Mouse (Mus musculus) erythroblast, embryonic 14.5 days (primary cell): ENCODE data around the gene Pex16. TPM values are rescaled to one million over a fixed set of nuclear protein-coding genes. Genes with fewer than 3 reads are reported as not detected.

Source experiments
- H3K27me3 ChIP-seq: 2 replicates; pipeline ENCODE4 v1.6.1; 2012; ENCODE audit warnings: inconsistent platforms; ENCODE audit not compliant: control insufficient read depth
- H3K36me3 ChIP-seq: 2 replicates; pipeline ENCODE4 v1.6.1; 2012; ENCODE audit warnings: mild to moderate bottlenecking, inconsistent platforms; ENCODE audit not compliant: control insufficient read depth
- H3K4me1 ChIP-seq: 2 replicates; pipeline ENCODE4 v1.6.1; 2012; ENCODE audit warnings: inconsistent platforms; ENCODE audit not compliant: control insufficient read depth
- H3K4me3 ChIP-seq: replicated peaks from 2 replicates; pipeline ENCODE3; 2012; ENCODE audit warnings: moderate library complexity, mild to moderate bottlenecking, inconsistent platforms
- H3K9me3 ChIP-seq: 2 replicates; pipeline ENCODE4 v1.6.1; 2012; ENCODE audit warnings: low read length, inconsistent platforms, mixed read lengths; ENCODE audit not compliant: control insufficient read depth
- GATA1 ChIP-seq: IDR thresholded peaks from 2 replicates; pipeline ENCODE4 v1.6.1; 2012; ENCODE audit warnings: low read length, inconsistent platforms, mixed read lengths
- TAL1 ChIP-seq: IDR thresholded peaks from 3 replicates; pipeline ENCODE4 v1.6.1; 2012; ENCODE audit warnings: low read length, inconsistent platforms, mixed read lengths
- polyA plus RNA-seq: library from polyadenylated mRNA; stranded (reverse); fragments of >175 nt; gene quantifications from 2 replicates; pipeline ENCODE4 v1.2.3, GENCODE M21; 2012

Pex16 gene
- polyA plus RNA-seq, 1 experiment: 2.6 TPM

DNA sequence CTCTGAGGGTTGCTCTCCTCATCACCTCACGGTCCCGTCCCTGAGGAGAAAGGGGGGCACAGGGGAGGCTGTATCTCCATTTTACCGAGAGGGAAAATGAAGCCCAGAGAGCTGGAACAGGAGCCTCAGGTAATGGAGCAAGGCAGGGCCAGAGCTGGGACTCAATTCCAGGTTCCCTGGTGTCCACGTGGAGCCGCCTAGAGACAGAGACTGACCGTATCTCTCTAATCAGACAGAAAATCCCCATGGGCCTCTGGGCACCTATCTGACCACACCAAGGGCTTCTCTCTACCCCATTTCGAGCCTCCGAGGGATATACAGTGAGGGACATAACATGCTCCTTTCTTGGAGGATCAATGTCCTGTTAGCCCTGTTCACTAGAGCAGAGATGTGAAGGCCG lies 48.7 kb downstream of the Pex16 start:
- peaks cover 83% of the 10 kb centered on the region for H3K36me3 ChIP-seq
- peaks cover 7% of the 10 kb centered on the region for H3K4me1 ChIP-seq
- H3K9me3 ChIP-seq: no peaks in the 10 kb centered on the region
- TF ChIP-seq GATA1: no peak
- TF ChIP-seq TAL1: no peak
- no peak overlapping the region for H3K4me3 ChIP-seq
- no peaks in the 10 kb centered on the region for H3K27me3 ChIP-seq

DNA sequence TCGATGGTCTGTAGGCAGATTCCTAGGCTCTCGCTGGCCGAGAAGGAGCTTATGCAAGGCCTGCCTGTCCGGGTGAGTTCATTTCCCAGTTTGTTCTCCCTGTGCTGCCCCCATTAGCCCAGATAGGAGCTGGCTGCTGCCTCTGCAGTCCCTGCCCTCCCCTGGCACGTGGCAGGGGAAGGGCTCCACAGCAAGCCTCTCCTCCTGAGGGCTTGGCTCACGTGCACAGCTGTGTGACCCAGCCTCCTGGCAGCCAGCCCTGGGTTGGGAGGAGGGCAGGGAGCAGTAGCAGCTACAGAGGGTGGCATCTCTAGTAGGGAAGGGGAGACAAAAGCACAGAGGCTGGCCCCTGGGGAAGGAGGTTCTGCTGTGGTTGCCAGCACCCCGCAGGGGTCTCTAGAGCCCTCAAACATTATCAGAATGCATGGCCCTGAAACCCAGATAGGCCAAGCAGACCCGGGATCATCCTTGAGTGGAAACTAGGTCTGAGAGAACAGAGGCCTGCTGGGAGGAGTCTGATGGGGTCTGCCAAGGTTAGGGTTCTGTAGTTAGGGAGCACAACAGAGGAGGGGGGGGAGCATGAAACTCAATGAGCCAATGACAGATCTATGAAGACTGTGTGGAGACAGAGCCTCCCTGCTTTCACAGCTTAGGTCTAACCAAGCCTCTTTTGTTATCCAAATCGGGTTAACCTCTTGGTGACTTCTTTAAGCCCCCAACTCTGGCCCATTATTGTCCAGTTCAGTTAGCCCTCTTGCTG lies 49.4 kb downstream of the Pex16 start:
- no peak overlapping the region for H3K4me3 ChIP-seq
- no peaks in the 10 kb centered on the region for H3K9me3 ChIP-seq
- H3K27me3 ChIP-seq: no peaks in the 10 kb centered on the region
- TF ChIP-seq TAL1 (no peak), GATA1 (no peak)
- H3K4me1 ChIP-seq: peaks cover 7% of the 10 kb centered on the region
- H3K36me3 ChIP-seq: peaks cover 76% of the 10 kb centered on the region

DNA sequence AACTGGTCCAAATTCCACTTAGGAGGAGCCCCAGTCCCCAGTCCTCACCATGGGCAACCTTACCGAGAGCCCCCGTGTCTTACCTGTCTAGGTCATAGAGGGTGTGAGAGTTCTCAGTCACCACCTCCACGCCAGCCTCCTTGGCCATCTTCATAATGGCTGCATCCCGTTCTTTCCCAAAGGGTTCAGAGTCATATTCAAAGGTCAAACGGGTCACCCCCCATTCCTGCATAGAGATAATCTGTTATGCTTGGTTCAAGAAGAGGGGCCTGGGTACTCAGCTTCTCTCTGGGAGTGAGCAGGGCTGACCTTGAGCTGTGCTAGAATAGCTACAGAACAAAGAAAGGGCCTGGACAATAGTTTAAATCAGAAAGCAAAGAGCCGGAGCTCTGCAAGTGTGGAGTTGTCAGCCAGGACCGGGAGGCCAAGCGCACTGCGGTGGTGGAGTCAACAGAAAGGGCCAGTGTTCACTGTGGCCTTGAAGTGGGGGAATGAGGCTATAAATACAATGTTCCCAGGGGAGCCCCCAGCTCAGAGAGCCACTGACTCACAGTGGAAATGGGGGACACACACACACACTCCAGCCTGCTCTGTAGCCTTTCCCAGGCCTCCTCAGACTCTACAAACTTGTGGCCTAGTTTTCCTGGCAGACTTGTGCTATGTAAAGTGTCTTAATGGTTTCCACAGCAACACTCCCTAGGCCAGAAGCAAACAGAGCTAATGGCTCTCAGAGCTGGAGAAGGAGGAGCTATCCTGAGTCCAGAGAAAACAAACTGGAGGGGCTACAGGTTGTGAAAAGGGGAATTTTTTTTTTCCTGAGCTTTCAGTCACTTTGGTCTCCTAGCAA lies 50.2 kb downstream of the Pex16 start:
- H3K36me3 ChIP-seq: peaks cover 72% of the 10 kb centered on the region

DNA sequence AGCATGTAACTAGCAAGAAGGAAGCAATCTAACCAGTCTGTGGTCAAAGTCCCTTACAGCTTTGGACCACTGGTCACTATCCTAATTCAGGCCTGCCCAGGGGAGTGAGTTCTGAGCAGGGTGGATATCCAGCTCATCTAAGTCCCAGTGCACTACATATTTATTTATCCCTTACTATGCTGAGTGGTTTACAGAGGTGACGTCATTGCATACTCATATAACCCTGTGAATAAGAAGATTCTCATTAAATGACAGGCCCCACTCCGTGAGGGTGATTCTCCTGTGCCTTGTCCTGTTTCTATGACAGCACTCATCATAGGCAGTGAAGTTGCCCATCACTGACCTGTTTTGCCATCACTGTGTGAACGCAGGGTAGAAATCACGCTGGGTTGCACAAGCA lies 50.9 kb downstream of the Pex16 start:
- peaks cover 17% of the 10 kb centered on the region for H3K4me1 ChIP-seq

More for the DNA sequence above, 50.2 kb downstream of the Pex16 start:
- no peaks in the 10 kb centered on the region for H3K27me3 ChIP-seq
- no peaks in the 10 kb centered on the region for H3K9me3 ChIP-seq
- peaks cover 12% of the 10 kb centered on the region for H3K4me1 ChIP-seq
- no peak for TF ChIP-seq GATA1
- TF ChIP-seq TAL1: no peak
- H3K4me3 ChIP-seq: no peak overlapping the region

DNA sequence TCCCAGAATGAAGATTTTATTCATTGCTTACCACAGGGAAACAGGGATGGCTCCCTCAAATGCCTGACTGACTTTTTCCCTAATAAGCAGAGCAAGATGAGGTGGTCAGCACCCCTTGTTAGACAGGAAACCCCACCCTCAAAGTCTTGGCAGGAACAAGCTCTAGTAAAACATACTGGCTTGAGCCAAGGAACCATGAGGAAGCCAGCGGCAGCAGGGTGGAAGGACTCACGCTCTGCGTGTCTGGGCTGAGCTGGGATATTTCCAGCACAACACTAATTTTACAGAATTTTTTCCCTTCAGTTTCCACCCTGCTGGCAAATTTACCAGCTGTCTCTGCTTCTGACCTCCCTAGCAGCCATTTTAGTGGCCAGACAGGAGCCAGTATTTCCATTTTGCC lies 52.0 kb downstream of the Pex16 start:
- H3K4me1 ChIP-seq: peaks cover 28% of the 10 kb centered on the region

More for the DNA sequence above, 50.9 kb downstream of the Pex16 start:
- Histone ChIP-seq H3K9me3 (no peaks in the 10 kb centered on the region), H3K4me3 (no peak overlapping the region), H3K36me3 (peaks cover 68% of the 10 kb centered on the region), H3K27me3 (no peaks in the 10 kb centered on the region)
- TF ChIP-seq GATA1 (no peak), TAL1 (no peak)

DNA sequence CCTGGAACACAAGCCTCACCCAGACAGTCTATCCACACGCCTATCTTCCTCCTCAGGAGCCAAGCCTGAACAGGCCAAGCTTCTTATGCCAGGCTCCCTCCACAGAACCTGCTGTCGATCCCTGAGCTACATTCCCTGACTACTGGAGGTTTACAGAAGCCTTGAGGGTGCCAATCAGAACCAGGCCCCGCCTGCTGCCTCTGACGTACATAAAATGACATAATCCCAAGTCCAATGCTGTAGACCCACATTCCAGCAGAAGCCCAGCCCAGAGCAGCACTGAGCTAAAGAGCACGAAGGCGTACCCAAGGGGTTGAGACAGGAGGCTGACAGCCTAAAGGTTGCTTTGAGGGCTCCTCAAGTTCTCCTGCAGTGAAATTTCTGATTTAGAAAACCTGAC lies 53.4 kb downstream of the Pex16 start:
- peaks cover 43% of the 10 kb centered on the region for H3K36me3 ChIP-seq
- no peaks in the 10 kb centered on the region for H3K9me3 ChIP-seq
- peaks cover 43% of the 10 kb centered on the region for H3K4me1 ChIP-seq
- no peaks in the 10 kb centered on the region for H3K27me3 ChIP-seq
- TF ChIP-seq GATA1: no peak
- no peak for TF ChIP-seq TAL1
- H3K4me3 ChIP-seq: no peak overlapping the region

More for the DNA sequence above, 52.0 kb downstream of the Pex16 start:
- TF ChIP-seq TAL1: no peak
- no peak for TF ChIP-seq GATA1
- no peaks in the 10 kb centered on the region for H3K27me3 ChIP-seq
- no peaks in the 10 kb centered on the region for H3K9me3 ChIP-seq
- H3K4me3 ChIP-seq: no peak overlapping the region
- H3K36me3 ChIP-seq: peaks cover 57% of the 10 kb centered on the region

- H3K4me1 ChIP-seq: peaks cover 63% of the 10 kb centered on the region
- no peaks in the 10 kb centered on the region for H3K27me3 ChIP-seq
- no peak overlapping the region for H3K4me3 ChIP-seq
- no peak for TF ChIP-seq TAL1
- no peak for TF ChIP-seq GATA1
- peaks cover 22% of the 10 kb centered on the region for H3K36me3 ChIP-seq
- no peaks in the 10 kb centered on the region for H3K9me3 ChIP-seq
These were observed 55.6 kb downstream of the Pex16 start for GRCm38 (mm10) chr2:92430089-92430488.

Other genes with a start within 250 kb of the Pex16 start
- 0.03 TPM in 1 of 2 replicates, not detected in the other for gene Large2, start 193 bp downstream of the Pex16 start, polyA plus RNA-seq
- 0.23 and 0.41 TPM in 2 replicates for gene 1700029I15Rik, start 7.9 kb downstream of the Pex16 start, polyA plus RNA-seq
- 0.03 TPM in 1 of 2 replicates, not detected in the other for gene Mapk8ip1, start 26.6 kb downstream of the Pex16 start, polyA plus RNA-seq
- gene Cry2, start 59.4 kb downstream of the Pex16 start, polyA plus RNA-seq: 0.36 and 0.45 TPM in 2 replicates
- gene Slc35c1, start 85.9 kb downstream of the Pex16 start, polyA plus RNA-seq: 0.35 and 0.38 TPM in 2 replicates
- 0.01 TPM in 1 of 2 replicates, not detected in the other for gene Chst1, start 225.0 kb downstream of the Pex16 start, polyA plus RNA-seq